In the genomic region with DNA sequence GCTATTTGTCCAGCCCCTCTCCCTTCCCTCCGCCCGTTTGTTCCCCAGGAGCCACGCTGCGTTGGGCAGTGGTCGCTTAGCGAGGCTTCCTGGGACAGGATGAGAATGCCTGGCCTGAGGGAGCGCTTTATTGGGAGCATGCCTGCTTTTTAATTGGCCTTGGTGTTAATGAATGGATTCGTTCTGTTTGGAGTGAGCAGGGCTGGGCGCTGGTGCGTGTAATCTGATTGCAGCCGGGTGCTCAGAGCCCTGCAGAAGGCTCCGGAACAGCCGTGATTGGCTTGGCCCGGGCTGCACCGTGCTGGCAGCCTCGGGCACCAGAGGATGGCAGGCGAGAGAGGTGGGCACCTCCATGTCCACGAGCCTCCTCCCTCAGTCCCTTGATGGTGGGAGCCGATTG, we compare ENCODE assay signal across 8 mouse cellular contexts.
DNase-seq lines count a peak whose midpoint lies in the region; ATAC-seq lines count a peak whose summit lies in the region.

No protein-coding gene starts in this region.

- 3% methylated on average over 19 of the region's 19 CpGs for WGBS in hindbrain, embryonic 15.5 days
- 1% methylated on average over 19 of the region's 19 CpGs for WGBS in neural tube, embryonic 13.5 days

- no peaks in the 10 kb centered on the region for H3K27me3 ChIP-seq in hindbrain, embryonic 15.5 days
- no peaks in the 10 kb centered on the region for H3K27me3 ChIP-seq in neural tube, embryonic 13.5 days

- no peaks in the 10 kb centered on the region for H3K9me3 ChIP-seq in hindbrain, embryonic 15.5 days
- no peaks in the 10 kb centered on the region for H3K9me3 ChIP-seq in neural tube, embryonic 13.5 days

- peaks cover 40% of the 10 kb centered on the region for H3K4me1 ChIP-seq in hindbrain, embryonic 15.5 days (replicated peaks)
- peaks cover 57% of the 10 kb centered on the region for H3K4me1 ChIP-seq in neural tube, embryonic 13.5 days (replicated peaks)

- peak; percentile 96 for ATAC-seq in hindbrain, embryonic 15.5 days (ENCODE audit: low FRiP score, low read depth)
- peak; percentile 96 for ATAC-seq in neural tube, embryonic 13.5 days (ENCODE audit: low read depth)

- peak overlapping the region; percentile 72 for H3K27ac ChIP-seq in hindbrain, embryonic 15.5 days (replicated peaks)
- peak overlapping the region; percentile 86 for H3K27ac ChIP-seq in neural tube, embryonic 13.5 days (replicated peaks)

- H3K36me3 ChIP-seq in hindbrain, embryonic 15.5 days = no peaks in the 10 kb centered on the region
- H3K36me3 ChIP-seq in neural tube, embryonic 13.5 days = no peaks in the 10 kb centered on the region

- H3K9ac ChIP-seq in hindbrain, embryonic 15.5 days = peak overlapping the region; percentile 24; the same call in 1 of the 2 replicates
- peak overlapping the region; percentile 54 for H3K9ac ChIP-seq in neural tube, embryonic 13.5 days

- peak overlapping the region; percentile 40 for H3K4me2 ChIP-seq in hindbrain, embryonic 15.5 days
- peak overlapping the region; percentile 43 for H3K4me2 ChIP-seq in neural tube, embryonic 13.5 days

- peak; percentile 77 for DNase-seq in cerebellum, adult 11-12 months
- peak; percentile 56 for DNase-seq in embryo, embryonic 9.5 days (ENCODE audit: extremely low spot score)
- DNase-seq in left cerebral cortex, adult 11 months (ENCODE audit: low spot score) = peak; percentile 45
- DNase-seq in lung, postnatal 10 days = no peak
- DNase-seq in natural killer cell, adult 2 months (ENCODE audit: low spot score in 2 of 2) = no peak
- no peak for DNase-seq in spleen, adult 18-20 months

- no peak overlapping the region for H3K4me3 ChIP-seq in hindbrain, embryonic 15.5 days
- no peak overlapping the region for H3K4me3 ChIP-seq in neural tube, embryonic 13.5 days

Comparison
In these comparisons a context has a peak if more than half of its experiments do, and no peak if none do; other contexts are left out.
1. DNase-seq: peak in cerebellum, adult 11-12 months (single experiment), embryo, embryonic 9.5 days (single experiment) and left cerebral cortex, adult 11 months (single experiment); none in lung, postnatal 10 days (single experiment), natural killer cell, adult 2 months (0 of 2) and spleen, adult 18-20 months (0 of 2).